Comparison of ENCODE assay signal across 12 mouse cellular contexts in genomic region chr14:77829673-77830072, GRCm38 (mm10).
"Had no signal": no experiment of that assay in that cellular context is flagged by ENCODE, and none has a peak within 500 bp of the region (broad histone marks: within the 10 kb centered on the region; RNA-seq: fewer than 3 reads in every experiment).

No protein-coding gene starts in this region.

- H3K4me1 ChIP-seq: intestine, embryonic 15.5 days; limb, embryonic 15.5 days; liver, embryonic 13.5 days had no signal

- H3K27me3 ChIP-seq: intestine, embryonic 15.5 days; limb, embryonic 12.5 days; limb, embryonic 15.5 days; liver, embryonic 13.5 days had no signal

- H3K27ac ChIP-seq: intestine, embryonic 15.5 days; kidney, postnatal 0 days; limb, embryonic 12.5 days; limb, embryonic 15.5 days; liver, embryonic 13.5 days had no signal

- H3K4me3 ChIP-seq: intestine, embryonic 15.5 days; limb, embryonic 12.5 days; limb, embryonic 15.5 days; liver, embryonic 13.5 days had no signal

- DNase-seq: left cerebral cortex, postnatal 4 days; liver, embryonic 13.5 days; lung, adult 2 months; lung, postnatal 14 days; lung, postnatal 4 days; midbrain, embryonic 14.5 days; thymus, adult 18-20 months; thymus, postnatal 36 days had no signal

- H3K36me3 ChIP-seq: intestine, embryonic 15.5 days; limb, embryonic 15.5 days; liver, embryonic 13.5 days had no signal
